Mouse (Mus musculus): ENCODE data around the gene Fam71f1. TPM values are rescaled to one million over a fixed set of nuclear protein-coding genes. Genes with fewer than 3 reads are reported as not detected.
"Not testable (repeated sequence)": the region's sequence is repeated elsewhere in the genome, so short reads cannot be mapped to it uniquely, and the experiment has no call there.

Gene Fam71f1
- polyA plus RNA-seq, 1 experiment from 2014 or later = 0.18 TPM

DNA sequence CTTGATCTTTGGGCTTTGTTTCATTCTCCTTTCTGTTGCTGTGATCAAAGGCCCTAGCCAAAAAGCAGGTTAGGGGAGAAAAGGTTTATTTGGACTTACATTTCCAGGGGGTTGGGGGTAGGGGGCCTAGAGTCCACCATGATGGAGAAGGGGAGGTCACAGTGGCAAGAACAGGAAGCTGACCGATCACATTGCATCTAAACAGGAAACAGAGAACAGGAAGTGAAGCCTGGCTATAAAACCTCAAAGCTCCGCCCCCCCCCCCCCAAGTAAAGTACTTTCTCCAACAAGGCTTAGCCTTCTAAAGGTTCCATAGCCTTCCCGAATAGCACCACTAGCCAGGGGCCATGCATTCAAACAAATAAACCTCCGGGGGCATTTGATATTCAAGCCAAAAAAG is 3.8 kb downstream of the Fam71f1 start:
- H3K27me3 ChIP-seq = no peaks in the 10 kb centered on the region
- in situ Hi-C loops (cut with MboI; ENCODE audit: low pct_unique_long_range_greater_than_20kb) = no loop called here
- ATAC-seq = no peak
- POLR2A ChIA-PET = no interaction called here
- CTCF ChIA-PET = no interaction called here
- DNase-seq (ENCODE audit: low read depth, low spot score) = no peak
- TF ChIP-seq CTCF (IDR thresholded peaks at IDR 0.05) = no peak

DNA sequence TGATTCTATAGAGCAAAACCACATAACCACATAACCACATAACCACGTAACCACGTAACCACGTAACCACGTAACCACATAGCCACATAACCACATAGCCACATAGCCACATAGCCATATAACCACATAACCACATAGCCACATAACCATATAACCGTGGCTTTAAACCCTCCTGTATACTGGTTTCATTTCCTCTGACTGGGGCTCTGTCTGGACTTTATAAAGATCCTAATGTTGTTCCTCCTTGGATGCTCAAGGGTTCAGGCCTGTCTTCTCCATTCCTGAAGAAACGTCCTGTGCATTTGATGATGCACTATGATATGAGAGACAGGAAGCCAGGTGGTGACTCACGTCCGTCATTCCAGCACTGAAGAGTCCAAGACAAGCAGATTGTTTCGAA is 8.0 kb downstream of the Fam71f1 start:
- ChIA-PET POLR2A (no interaction called here), CTCF (no interaction called here)
- in situ Hi-C loops (cut with MboI; ENCODE audit: low pct_unique_long_range_greater_than_20kb) = no loop called here
- ATAC-seq (no peak), DNase-seq (ENCODE audit: low read depth, low spot score) (no peak)
- TF ChIP-seq CTCF (IDR thresholded peaks at IDR 0.05) = no peak
- peaks cover 6% of the 10 kb centered on the region for H3K27me3 ChIP-seq

DNA sequence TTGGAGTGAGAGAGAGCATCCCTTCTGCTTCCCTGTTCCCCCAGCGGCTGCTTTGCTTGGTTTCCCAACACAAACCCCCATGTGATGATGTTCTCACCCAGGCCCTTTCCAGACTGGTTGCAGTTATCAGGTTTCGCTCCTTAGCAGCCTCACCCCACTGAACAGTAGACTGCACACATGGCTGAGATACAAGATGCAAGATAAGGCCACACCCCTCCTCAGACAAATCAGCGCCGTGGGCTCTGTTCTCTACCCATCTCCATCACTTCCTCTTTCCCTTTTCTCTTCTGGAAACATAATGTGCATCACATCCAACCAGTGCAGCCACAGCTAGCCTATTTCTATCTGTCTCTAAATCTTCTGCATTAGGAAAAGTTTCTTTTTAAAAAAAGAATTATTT is 10.6 kb downstream of the Fam71f1 start:
- in situ Hi-C loops (cut with MboI; ENCODE audit: low pct_unique_long_range_greater_than_20kb) = no loop called here
- ChIA-PET CTCF (no interaction called here), POLR2A (no interaction called here)
- ATAC-seq (no peak), DNase-seq (ENCODE audit: low read depth, low spot score) (no peak)
- TF ChIP-seq CTCF (IDR thresholded peaks at IDR 0.05) = no peak
- peaks cover 17% of the 10 kb centered on the region for H3K27me3 ChIP-seq

DNA sequence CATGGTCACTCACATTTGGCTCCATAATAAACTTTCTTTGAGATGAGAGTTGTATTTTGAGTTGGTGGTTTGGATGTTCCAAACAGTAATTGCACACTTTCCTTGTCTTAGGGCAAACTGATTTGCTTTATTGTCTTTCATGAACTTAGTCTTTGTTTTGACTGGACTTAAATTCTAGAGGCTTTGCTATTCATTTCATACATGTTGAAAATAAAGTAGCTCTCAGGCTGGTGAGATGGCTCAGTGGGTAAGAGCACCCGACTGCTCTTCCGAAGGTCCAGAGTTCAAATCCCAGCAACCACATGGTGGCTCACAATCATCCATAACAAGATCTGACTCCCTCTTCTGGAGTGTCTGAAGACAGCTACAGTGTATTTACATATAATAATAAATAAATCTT is 27.6 kb downstream of the Fam71f1 start:
- H3K27me3 ChIP-seq = peaks cover 26% of the 10 kb centered on the region
- ATAC-seq; DNase-seq (ENCODE audit: low read depth, low spot score); in situ Hi-C loops (cut with MboI; ENCODE audit: low pct_unique_long_range_greater_than_20kb): not testable (repeated sequence)
- ChIA-PET CTCF (interaction anchor here (1.1 to 3.5 kb wide), 3 partner anchors 13 to 35 kb away, joined by 3 to 16 read pairs (median 4); no protein-coding TSS in a partner anchor), POLR2A (interaction anchor here (0.6 to 1.1 kb wide), 3 partner anchors 9 to 282 kb away, joined by 3 to 6 read pairs (median 3); no protein-coding TSS in a partner anchor)

DNA sequence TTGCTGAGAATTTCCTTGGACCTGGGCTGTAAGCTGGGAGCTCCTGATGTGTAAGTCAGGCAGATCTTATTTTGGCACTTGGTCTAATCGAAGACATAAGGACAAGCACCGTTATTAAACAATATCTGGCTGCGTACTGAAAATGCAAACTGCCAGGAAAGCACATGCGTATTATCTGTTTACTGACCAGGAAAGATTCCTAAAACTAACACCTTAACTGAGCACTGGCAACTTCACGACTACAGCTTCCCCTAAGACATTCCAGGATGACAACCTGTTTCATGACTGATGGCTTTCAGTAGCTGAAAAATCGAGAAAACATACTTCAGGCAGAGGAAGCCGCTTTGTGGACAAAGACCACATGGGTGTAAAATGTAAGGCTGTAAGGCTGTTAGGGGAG is 28.2 kb downstream of the Fam71f1 start:
- TF ChIP-seq CTCF (IDR thresholded peaks at IDR 0.05) = no peak
- ATAC-seq = no peak
- ChIA-PET POLR2A (interaction anchor here (0.8 to 2.0 kb wide), 3 partner anchors 9 to 47 kb away, joined by 3 to 6 read pairs (median 5); no protein-coding TSS in a partner anchor), CTCF (interaction anchor here (0.9 to 3.5 kb wide), 4 partner anchors 12 to 35 kb away, joined by 3 to 16 read pairs (median 4); no protein-coding TSS in a partner anchor)
- H3K27me3 ChIP-seq = peaks cover 19% of the 10 kb centered on the region
- in situ Hi-C loops (cut with MboI; ENCODE audit: low pct_unique_long_range_greater_than_20kb) = no loop called here
- DNase-seq (ENCODE audit: low read depth, low spot score) = no peak

DNA sequence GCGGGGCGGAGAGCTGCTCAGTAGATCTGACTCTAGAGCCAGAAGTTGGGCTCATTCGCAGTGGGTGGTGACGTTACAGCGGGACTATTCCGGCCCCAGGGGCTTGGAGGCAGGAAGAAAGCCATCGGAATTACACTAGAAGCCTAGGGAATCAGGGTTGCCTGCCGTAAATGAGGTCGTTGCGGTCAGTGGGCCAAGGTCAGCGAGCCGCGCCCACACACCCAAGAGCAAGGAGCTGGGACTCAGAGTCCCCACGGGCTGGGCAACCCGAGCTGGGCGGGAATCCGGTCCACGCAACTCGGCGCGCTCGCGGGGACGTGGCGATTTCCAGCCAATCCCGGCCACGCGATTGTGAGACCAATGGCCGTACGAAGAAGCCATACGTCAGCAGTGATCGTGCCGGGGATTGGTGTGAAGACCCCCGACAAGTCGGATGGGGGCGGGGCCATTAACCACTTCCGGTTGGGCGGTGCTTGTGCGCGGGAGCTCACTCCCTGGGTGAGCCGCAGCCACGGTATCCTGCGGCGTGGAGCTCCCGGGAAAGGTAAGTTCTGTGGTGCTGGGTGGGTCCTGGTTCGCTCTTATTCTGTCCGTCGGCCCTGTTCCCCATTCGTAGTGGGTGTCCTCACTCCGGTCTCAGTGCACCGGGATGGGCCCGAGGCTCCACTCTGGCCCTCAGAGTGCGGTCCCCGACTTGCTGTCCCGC is 28.9 kb downstream of the Fam71f1 start, which contains the start of gene Calu:
Gene Calu (plus strand): TSS at position 405 of the 706 bp plus-strand sequence.
- DNase-seq (ENCODE audit: low read depth, low spot score) (peak; percentile 86), ATAC-seq (peak; percentile 91)
- CTCF ChIA-PET = interaction anchor here (0.9 to 3.5 kb wide), 4 partner anchors 12 to 30 kb away, joined by 3 to 16 read pairs (median 4); no protein-coding TSS in a partner anchor
- POLR2A ChIA-PET = interaction anchor here (0.5 to 2.0 kb wide), 6 partner anchors 11 to 92 kb away, joined by 3 to 6 read pairs (median 4); no protein-coding TSS in a partner anchor
- in situ Hi-C loops (cut with MboI; ENCODE audit: low pct_unique_long_range_greater_than_20kb) = no loop called here
- no peak for TF ChIP-seq CTCF (IDR thresholded peaks at IDR 0.05)
- H3K27me3 ChIP-seq = peaks cover 17% of the 10 kb centered on the region

DNA sequence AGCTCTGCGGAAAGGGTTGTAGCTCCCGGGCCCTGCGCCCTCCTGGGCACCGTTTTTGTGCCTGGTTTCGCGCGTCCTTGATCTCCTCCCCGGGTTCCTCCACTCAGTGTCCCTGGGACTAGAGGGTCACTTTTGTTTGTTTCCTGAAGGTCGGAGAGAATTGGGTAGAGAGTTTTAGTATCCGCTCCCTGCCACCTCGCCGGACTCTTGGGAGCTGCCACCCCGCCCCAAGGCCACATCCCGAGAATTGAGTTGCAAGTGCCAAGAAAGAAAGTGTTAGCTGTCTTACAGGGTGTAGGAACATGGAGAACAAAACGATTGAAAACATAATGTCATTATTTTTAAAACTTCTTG is 29.4 kb downstream of the Fam71f1 start:
- H3K27me3 ChIP-seq = peaks cover 13% of the 10 kb centered on the region
- no peak for DNase-seq (ENCODE audit: low read depth, low spot score)
- CTCF ChIA-PET = interaction anchor here (1.3 to 3.5 kb wide), 2 partner anchors 11 to 14 kb away, joined by 3 to 16 read pairs; no protein-coding TSS in a partner anchor
- ATAC-seq = peak; percentile 11
- no peak for TF ChIP-seq CTCF (IDR thresholded peaks at IDR 0.05)
- in situ Hi-C loops (cut with MboI; ENCODE audit: low pct_unique_long_range_greater_than_20kb) = no loop called here
- POLR2A ChIA-PET = interaction anchor here (0.6 to 2.0 kb wide), 4 partner anchors 48 to 75 kb away, joined by 3 to 5 read pairs (median 3); no protein-coding TSS in a partner anchor

DNA sequence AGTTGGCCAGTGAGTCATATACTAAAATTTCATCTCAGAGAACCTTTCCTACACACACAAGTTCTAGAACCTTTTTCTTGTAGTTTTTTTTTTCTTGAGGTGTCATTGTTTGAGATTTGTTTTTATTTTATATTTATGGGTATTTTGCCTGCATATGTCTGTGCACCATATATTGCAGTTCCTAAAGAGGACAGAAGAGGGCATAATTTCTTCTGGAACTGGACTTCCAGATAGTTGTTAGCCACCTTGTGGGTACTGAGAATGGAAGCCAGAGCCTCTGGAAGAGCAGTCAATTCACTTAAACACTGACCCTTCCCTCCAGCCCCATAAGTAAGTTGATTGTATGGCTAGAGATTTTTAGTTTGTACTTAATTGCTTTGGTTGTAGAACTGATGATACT is 32.7 kb downstream of the Fam71f1 start:
- DNase-seq (ENCODE audit: low read depth, low spot score) (no peak), ATAC-seq (no peak)
- POLR2A ChIA-PET = no interaction called here
- in situ Hi-C loops (cut with MboI; ENCODE audit: low pct_unique_long_range_greater_than_20kb) = no loop called here
- TF ChIP-seq CTCF (IDR thresholded peaks at IDR 0.05) = no peak
- no peaks in the 10 kb centered on the region for H3K27me3 ChIP-seq
- CTCF ChIA-PET = no interaction called here

DNA sequence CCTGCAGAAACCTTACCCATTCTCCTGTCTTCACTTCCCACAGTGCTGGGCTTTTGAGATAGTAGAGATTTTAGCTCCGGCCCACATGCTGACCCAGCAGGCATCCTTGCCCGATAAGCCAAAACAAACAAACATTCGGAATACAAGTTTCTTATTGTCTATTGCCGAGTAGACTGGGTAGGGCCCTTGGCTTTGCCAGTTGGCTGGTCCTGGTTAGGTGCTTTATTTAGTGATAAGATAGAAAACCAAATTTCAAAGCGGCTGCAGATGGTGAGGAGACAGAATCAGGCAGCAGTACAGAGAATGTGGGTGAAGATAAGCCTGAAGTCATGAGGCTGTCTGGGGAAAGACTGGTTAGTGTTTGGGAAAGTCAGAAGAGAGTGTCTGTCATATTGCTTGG is 33.9 kb downstream of the Fam71f1 start:
- in situ Hi-C loops (cut with MboI; ENCODE audit: low pct_unique_long_range_greater_than_20kb) = no loop called here
- no peaks in the 10 kb centered on the region for H3K27me3 ChIP-seq
- no peak for DNase-seq (ENCODE audit: low read depth, low spot score)
- POLR2A ChIA-PET = no interaction called here
- ATAC-seq = no peak
- CTCF ChIA-PET = no interaction called here
- no peak for TF ChIP-seq CTCF (IDR thresholded peaks at IDR 0.05)

DNA sequence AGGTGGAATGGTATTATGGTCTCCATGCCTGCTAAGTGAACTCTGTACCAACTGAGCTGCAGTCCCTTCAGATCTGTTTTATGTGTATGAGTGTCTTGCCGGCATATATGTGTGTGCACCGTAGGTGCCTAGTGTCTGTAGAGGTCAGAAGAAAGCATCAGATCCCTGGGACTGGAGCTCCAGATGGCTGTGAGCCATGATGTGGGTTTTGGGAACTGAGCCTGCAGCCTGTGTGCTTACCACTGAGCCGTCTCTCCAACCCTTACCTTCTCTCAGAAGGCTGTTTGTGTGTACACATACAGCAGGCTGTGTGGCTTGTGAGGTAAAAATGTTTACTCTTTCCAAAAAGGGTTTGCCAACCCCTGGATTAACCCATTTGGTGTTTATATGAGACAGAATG is 40.4 kb downstream of the Fam71f1 start:
- in situ Hi-C loops (cut with MboI; ENCODE audit: low pct_unique_long_range_greater_than_20kb) = no loop called here
- no peaks in the 10 kb centered on the region for H3K27me3 ChIP-seq
- DNase-seq (ENCODE audit: low read depth, low spot score) (no peak), ATAC-seq (no peak)
- TF ChIP-seq CTCF (IDR thresholded peaks at IDR 0.05) = no peak
- POLR2A ChIA-PET = interaction anchor here (1.0 to 1.7 kb wide), 2 partner anchors 9 to 35 kb away, joined by 3 read pairs; no protein-coding TSS in a partner anchor
- CTCF ChIA-PET = interaction anchor here (3.4 kb wide), 1 partner anchor 11 kb away, joined by 16 read pairs; the partner anchor contains the start of gene Calu

DNA sequence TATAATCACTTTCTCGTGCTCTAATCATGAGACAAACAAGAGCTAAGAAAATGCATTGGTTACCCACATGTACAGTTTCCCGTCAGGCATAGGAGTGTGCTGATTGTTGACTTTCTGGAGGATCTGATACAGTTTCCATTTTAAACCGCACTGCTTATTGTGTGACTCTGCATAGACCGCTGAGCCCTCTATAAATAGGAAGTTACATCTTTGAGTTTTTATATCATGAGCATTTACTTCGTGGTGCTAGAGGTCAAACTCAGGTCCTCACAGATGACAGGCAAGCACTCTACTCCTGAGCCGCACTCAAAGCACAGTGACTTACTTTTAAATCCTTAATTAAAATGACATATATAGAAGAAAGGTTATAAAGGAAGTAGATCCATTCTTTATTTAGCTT is 41.3 kb downstream of the Fam71f1 start:
- ATAC-seq (no peak), DNase-seq (ENCODE audit: low read depth, low spot score) (no peak)
- POLR2A ChIA-PET = interaction anchor here (1.0 kb wide), 1 partner anchor 34 kb away, joined by 3 read pairs; no protein-coding TSS in a partner anchor
- no peaks in the 10 kb centered on the region for H3K27me3 ChIP-seq
- in situ Hi-C loops (cut with MboI; ENCODE audit: low pct_unique_long_range_greater_than_20kb) = no loop called here
- no peak for TF ChIP-seq CTCF (IDR thresholded peaks at IDR 0.05)
- CTCF ChIA-PET = interaction anchor here (3.4 kb wide), 1 partner anchor 12 kb away, joined by 16 read pairs; the partner anchor contains the start of gene Calu
